22 mouse cellular contexts compared by ENCODE assay signal in the genomic region with DNA sequence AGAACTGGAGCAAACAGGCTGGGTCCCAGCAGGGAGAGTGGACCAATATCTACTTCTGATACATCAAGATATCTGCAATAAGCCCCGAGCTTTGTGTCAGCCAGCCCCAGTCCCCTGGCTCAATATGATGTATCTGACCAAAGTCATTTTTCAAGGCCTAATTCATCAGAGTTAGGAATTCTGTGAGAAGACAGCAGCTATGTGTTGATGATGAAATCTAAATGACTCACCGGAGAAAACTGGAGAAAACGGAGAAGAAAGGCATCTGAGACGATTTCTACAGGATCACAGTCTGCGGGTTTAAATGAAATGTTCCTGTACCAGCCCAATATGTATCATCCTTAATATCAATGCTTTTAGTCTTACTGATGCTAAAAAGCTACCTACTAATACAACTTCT.
A peak's percentile ranks its signal among the peaks of the same experiment; 100 is the strongest.
DNase-seq lines count a peak whose midpoint lies in the region; ATAC-seq and TF ChIP-seq lines count a peak whose summit lies in the region.
"Had no signal": no experiment of that assay in that cellular context is flagged by ENCODE, and none has a peak within 500 bp of the region (broad histone marks: within the 10 kb centered on the region; RNA-seq: fewer than 3 reads in every experiment).

No protein-coding gene starts in this region.

- H3K4me1 ChIP-seq in embryonic fibroblast, embryonic 13.5 days (ENCODE audit: control insufficient read depth, insufficient read depth, low read length) = peaks cover 2% of the 10 kb centered on the region; the same call in 1 of the 2 replicates
- no peaks in the 10 kb centered on the region for H3K4me1 ChIP-seq in stomach, postnatal 0 days (replicated peaks; ENCODE audit: control insufficient read depth, insufficient read depth)
- H3K4me1 ChIP-seq in forebrain, embryonic 13.5 days = 0 out of 2 replicates have a peak, but pooled peaks cover 3% of the 10 kb centered on the region

- no peaks in the 10 kb centered on the region for H3K9me3 ChIP-seq in stomach, postnatal 0 days (ENCODE audit: control insufficient read depth, low read length)
- H3K9me3 ChIP-seq in forebrain, embryonic 13.5 days (replicated peaks) = no peaks in the 10 kb centered on the region
- H3K9me3 ChIP-seq: embryonic facial prominence, embryonic 10.5 days; embryonic facial prominence, embryonic 12.5 days had no signal

- no peak for ATAC-seq in stomach, postnatal 0 days (ENCODE audit: low FRiP score, low TSS enrichment)
- no peak for ATAC-seq in forebrain, embryonic 13.5 days
- ATAC-seq: activated CD4-positive, CD25-positive, alpha-beta regulatory T cell, adult 4 months; forebrain, embryonic 14.5 days; forebrain, embryonic 16.5 days had no signal

- no peak for TF ChIP-seq CTCF in embryonic fibroblast, embryonic 13.5 days (IDR thresholded peaks at IDR 0.05; ENCODE audit: borderline replicate concordance, insufficient read depth, low read length)
- TF ChIP-seq CTCF in stomach, postnatal 0 days (IDR thresholded peaks at IDR 0.05; ENCODE audit: low read depth) = no peak

- H3K27ac ChIP-seq in embryonic fibroblast, embryonic 13.5 days (ENCODE audit: insufficient read depth, low read length) = peak overlapping the region; percentile 89
- no peak overlapping the region for H3K27ac ChIP-seq in stomach, postnatal 0 days (replicated peaks)
- no peak overlapping the region for H3K27ac ChIP-seq in forebrain, embryonic 13.5 days
- H3K27ac ChIP-seq: embryonic facial prominence, embryonic 10.5 days; embryonic facial prominence, embryonic 12.5 days had no signal

- no peak for TF ChIP-seq EP300 in stomach, postnatal 0 days (optimal IDR thresholded peaks at IDR 0.05)

- H3K9ac ChIP-seq in stomach, postnatal 0 days (ENCODE audit: low read length) = no peak overlapping the region
- H3K9ac ChIP-seq in forebrain, embryonic 13.5 days = no peak overlapping the region
- H3K9ac ChIP-seq: embryonic facial prominence, embryonic 12.5 days had no signal

- TF ChIP-seq POLR2A in embryonic fibroblast, embryonic 13.5 days (IDR thresholded peaks at IDR 0.05; ENCODE audit: low read depth, low read length) = no peak

- no peak overlapping the region for H3K4me3 ChIP-seq in embryonic fibroblast, embryonic 13.5 days (ENCODE audit: insufficient read depth, low read length)
- H3K4me3 ChIP-seq in stomach, postnatal 0 days (ENCODE audit: low read depth, low read length) = no peak overlapping the region
- no peak overlapping the region for H3K4me3 ChIP-seq in forebrain, embryonic 13.5 days
- H3K4me3 ChIP-seq: embryonic facial prominence, embryonic 10.5 days; embryonic facial prominence, embryonic 12.5 days; erythroblast, embryonic 14.5 days had no signal

- WGBS in stomach, postnatal 0 days = 62% methylated on average over 5 of the region's 5 CpGs
- whole genome bisulfite sequencing in forebrain, embryonic 13.5 days = 94% methylated on average over 5 of the region's 5 CpGs

- no peak overlapping the region for H3K4me2 ChIP-seq in stomach, postnatal 0 days (replicated peaks; ENCODE audit: low read depth)
- no peak overlapping the region for H3K4me2 ChIP-seq in forebrain, embryonic 13.5 days
- H3K4me2 ChIP-seq: embryonic facial prominence, embryonic 12.5 days had no signal

- peak; percentile 14 to 47 for DNase-seq in adrenal gland, adult (ENCODE audit: inconsistent age in 2 of 2, low spot score in 1 of 2)
- no peak for DNase-seq in adrenal gland, postnatal 10 days
- DNase-seq in 3T3-L1 (ENCODE audit: low read depth, low spot score) = peak; percentile 77
- peak; percentile 34 for DNase-seq in NIH3T3 (ENCODE audit: low read depth)
- DNase-seq in frontal cortex, postnatal 36 days (ENCODE audit: low spot score in 2 of 2) = no peak
- no peak for DNase-seq in stomach, postnatal 0 days (ENCODE audit: low spot score)
- DNase-seq: adrenal gland, adult 2 months; adrenal gland, postnatal 14 days; adrenal gland, postnatal 36 days; cerebellum, adult 11-12 months; cerebellum, adult 2 months; cerebellum, adult 9-10 months; cerebellum, postnatal 10 days; cerebellum, postnatal 25 days had no signal

- H3K36me3 ChIP-seq in stomach, postnatal 0 days (ENCODE audit: control insufficient read depth, insufficient read depth, low read length) = no peaks in the 10 kb centered on the region
- H3K36me3 ChIP-seq in forebrain, embryonic 13.5 days (ENCODE audit: poor library complexity, severe bottlenecking) = no peaks in the 10 kb centered on the region
- H3K36me3 ChIP-seq: embryonic facial prominence, embryonic 10.5 days; embryonic facial prominence, embryonic 12.5 days had no signal

- H3K27me3 ChIP-seq in stomach, postnatal 0 days (ENCODE audit: control insufficient read depth, insufficient read depth, low read length) = no peaks in the 10 kb centered on the region
- no peaks in the 10 kb centered on the region for H3K27me3 ChIP-seq in forebrain, embryonic 13.5 days
- H3K27me3 ChIP-seq: embryonic facial prominence, embryonic 12.5 days had no signal

Comparison
In these comparisons a context has a peak if more than half of its experiments do, and no peak if none do; other contexts are left out.
1. DNase-seq: peak in adrenal gland, adult (2 of 2), 3T3-L1 (single experiment) and NIH3T3 (single experiment); none in adrenal gland, postnatal 10 days (single experiment), frontal cortex, postnatal 36 days (0 of 2) and stomach, postnatal 0 days (single experiment).